Mouse (Mus musculus): ENCODE data around the gene Arl5c. TPM values are rescaled to one million over a fixed set of nuclear protein-coding genes. Genes with fewer than 3 reads are reported as not detected.
"Not testable (repeated sequence)": the region's sequence is repeated elsewhere in the genome, so short reads cannot be mapped to it uniquely, and the experiment has no call there.

Arl5c gene
- total RNA-seq, 2 experiments from 2014 or later = 1.2 TPM

DNA sequence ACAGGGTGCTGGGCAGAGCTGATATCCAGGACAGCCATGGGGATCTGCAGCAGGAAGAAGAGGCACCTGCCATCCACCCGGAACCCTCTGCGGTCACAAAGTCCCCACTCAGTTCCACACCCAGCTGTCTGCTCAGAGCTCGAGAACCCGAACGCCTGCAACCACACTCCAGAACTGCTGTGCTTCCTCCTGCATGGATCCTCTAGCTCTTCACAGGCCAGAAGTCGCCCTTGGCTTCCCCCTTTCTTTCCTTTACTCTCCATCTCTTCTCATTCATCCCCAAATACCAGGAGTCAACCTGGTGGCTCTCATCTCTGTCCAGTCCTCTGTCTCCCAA, 42.1 kb downstream of the Arl5c start:
- H3K27ac ChIP-seq = no peak overlapping the region
- intact Hi-C loops (cut with DNase I) = no loop called here
- DNase-seq (ENCODE audit: extremely low spot score in 1 of 2, low spot score in 2 of 2) = no peak
- no peak for TF ChIP-seq CTCF (IDR thresholded peaks at IDR 0.05)
- no peak overlapping the region for H3K4me3 ChIP-seq

DNA sequence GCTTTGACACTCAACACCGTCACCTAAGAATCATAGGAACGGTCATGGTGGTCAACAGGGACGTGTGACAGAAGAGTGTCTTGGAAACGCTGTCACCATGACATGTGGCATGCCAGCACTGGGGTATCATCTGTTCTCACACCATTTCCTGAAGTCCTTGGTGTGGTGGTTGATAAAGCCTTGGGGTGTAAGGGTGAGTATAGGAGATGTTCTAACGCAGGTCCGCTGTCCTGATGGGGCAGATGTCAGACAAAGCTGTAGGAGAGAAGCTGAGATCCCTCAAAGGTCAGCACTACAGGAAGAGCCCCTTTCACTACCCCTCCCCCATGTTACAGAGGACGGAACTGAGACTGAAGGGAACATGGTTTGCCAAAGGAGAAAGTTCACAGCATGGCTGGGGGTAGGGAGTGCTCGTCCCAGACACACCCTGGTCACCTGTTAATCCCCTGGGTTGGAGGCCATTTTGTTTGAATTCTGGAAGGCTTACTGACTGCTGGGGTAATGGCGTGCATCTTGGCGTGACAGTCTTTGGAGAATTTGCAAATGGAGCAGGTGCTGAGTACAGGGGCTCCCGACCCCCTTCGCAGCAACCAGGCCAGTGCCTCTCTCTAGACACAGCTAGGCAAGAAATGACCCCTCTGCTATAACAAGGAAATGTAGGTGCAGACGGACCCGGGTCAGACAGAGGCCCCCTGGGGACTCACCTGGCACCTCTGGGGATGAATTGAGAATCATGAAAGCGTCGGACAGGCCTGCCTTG, 42.6 kb downstream of the Arl5c start:
- DNase-seq (ENCODE audit: extremely low spot score in 1 of 2, low spot score in 2 of 2) = no peak
- no peak for TF ChIP-seq CTCF (IDR thresholded peaks at IDR 0.05)
- Histone ChIP-seq H3K27ac (no peak overlapping the region), H3K4me3 (no peak overlapping the region)
- intact Hi-C loops (cut with DNase I) = no loop called here

DNA sequence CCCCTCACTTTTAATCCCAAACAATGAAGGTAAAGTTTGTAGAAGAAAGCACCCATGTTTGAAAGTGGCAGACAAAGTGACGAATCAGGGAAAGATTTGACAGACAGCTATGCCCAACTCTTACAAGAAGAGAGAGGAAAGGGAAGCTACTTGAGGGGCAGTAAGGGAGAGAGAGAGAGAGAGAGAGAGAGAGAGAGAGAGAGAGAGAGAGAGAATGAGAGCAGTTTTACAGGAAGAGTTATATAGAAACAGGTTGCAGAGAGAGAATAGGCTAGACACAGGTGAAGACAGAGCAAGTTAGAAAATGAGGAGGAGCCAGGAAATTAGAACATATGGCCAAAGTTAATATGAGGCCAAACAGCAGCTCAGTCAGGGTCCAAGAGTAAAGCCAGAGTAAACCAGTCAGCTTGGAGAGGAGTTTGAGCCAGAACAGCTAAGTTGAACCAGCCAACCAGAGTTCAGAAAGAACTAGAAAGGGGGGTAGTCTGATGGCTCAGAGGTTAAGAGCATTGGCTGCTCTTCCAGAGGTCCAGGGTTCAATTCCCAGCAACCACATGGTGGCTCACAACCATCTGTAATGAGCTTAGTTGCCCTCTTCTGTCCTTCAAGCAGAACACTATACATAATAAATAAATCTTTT, 43.5 kb downstream of the Arl5c start:
- TF ChIP-seq CTCF (IDR thresholded peaks at IDR 0.05) = no peak
- no peak for DNase-seq (ENCODE audit: extremely low spot score in 1 of 2, low spot score in 2 of 2)
- intact Hi-C loops (cut with DNase I) = no loop called here
- no peak overlapping the region for H3K4me3 ChIP-seq
- no peak overlapping the region for H3K27ac ChIP-seq

DNA sequence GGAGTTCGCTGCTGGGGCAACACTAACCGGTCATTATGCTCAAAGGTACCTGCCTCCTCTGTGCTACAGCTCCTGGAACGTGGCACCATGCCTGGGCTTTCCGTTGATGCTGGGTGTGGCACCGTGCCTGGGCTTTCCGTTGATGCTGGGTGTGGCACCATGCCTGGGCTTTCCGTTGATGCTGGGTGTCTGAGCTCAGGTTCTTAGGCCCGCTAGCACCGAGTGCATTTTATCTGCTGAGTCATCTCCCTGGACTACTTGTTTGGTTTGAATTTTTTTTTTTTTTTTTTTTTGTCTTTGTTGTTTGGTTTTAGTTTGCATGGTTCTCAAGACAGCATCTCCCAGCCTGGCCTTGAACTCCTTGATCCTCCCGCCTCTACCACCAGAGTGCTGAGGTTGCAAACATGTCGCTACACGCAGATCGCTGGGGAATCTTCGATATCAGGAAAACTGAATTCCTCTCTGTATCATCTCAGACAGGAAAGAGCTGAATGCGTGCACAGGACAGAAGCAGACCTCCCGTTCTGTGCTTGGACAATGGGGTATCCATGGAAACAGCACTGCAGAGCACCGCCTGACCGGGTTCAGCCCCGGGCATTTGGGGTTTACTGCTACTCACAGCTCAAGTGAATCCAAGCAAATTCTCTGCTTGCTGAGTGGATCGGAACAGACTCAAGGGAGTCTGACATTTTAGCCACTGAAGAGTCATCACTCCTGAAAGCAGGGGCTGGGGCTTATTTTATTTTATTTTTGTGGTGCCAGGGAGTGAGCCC, 46.1 kb downstream of the Arl5c start:
- no peak for DNase-seq (ENCODE audit: extremely low spot score in 1 of 2, low spot score in 2 of 2)
- intact Hi-C loops (cut with DNase I) = no loop called here
- H3K4me3 ChIP-seq = no peak overlapping the region
- TF ChIP-seq CTCF (IDR thresholded peaks at IDR 0.05) = no peak
- no peak overlapping the region for H3K27ac ChIP-seq

DNA sequence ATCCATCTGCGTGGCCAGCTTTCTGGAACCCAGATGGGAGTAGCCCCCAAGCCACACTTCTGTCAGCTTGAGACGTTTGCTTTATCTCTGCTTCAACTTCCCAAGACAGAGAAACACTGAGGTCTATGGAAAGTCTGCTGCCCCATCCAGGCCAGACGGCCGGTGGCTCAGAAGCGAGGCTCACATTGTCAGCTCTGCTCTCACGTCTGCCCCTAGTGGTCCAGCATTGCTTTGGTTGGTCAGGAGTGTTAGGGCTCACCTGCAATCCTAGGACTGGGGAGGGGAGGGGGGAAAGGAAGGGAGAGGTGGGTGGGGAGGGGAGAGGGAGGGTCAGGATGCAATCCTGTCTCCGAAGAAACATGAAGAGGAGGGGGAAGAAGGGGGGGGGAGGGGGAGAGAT, 48.6 kb downstream of the Arl5c start:
- intact Hi-C loops (cut with DNase I) = no loop called here
- TF ChIP-seq CTCF (IDR thresholded peaks at IDR 0.05) = peak; percentile 46
- Histone ChIP-seq H3K27ac (no peak overlapping the region), H3K4me3 (no peak overlapping the region)
- peak in 1 of 2 experiments; percentile 39 for DNase-seq (ENCODE audit: extremely low spot score in 1 of 2, low spot score in 2 of 2)

DNA sequence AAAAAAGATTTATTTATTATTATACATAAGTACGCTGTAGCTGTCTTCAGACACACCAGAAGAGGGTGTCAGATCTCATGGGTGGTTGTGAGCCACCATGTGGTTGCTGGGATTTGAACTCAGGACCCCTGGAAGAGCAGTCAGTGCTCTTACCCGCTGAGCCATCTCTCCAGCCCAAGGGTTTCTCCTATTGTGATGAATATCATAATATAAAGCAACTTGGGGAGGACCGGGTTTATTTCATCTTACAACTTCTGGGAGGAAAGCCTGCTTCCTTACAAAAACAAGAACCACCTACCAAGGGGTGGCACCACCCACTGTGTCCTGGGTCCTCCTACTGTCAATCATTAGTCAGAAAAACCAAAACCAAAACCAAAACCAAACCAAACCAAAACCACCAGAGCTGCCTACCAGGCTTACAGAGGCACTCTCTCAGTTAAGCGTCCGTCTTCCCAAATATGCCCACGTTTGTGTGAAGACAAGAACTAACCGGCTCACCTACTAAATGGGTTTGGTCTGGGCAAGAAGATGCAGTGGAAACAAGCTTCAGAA, 50.2 kb downstream of the Arl5c start:
- intact Hi-C loops (cut with DNase I) = loop anchor here (2.0 kb wide), 1 partner anchor 25 kb away; no protein-coding TSS in a partner anchor
- not testable (repeated sequence) for DNase-seq (ENCODE audit: extremely low spot score in 1 of 2, low spot score in 2 of 2); H3K4me3 ChIP-seq
- peak overlapping the region; percentile 50; the same call in 1 of the 2 replicates for H3K27ac ChIP-seq

DNA sequence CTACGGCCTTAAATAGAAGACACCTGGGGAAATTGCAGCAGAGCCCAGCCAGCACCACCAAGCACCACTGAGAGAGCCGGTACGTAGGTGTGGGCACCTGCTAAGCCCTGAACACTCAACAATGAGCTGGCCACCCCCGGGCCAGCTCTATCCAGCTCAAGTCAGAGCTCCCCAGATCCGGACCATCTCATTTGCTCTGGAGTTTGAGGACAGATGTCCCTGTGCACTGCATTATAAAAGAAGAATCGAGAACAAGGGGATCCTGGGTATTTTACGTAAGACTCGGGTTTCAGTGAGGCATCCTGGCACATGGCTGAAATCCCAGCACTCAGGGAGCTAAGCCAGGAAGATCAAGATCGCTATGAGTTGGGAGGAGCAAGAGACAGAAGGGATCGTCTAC, 51.0 kb downstream of the Arl5c start:
- no peak for TF ChIP-seq CTCF (IDR thresholded peaks at IDR 0.05)
- Histone ChIP-seq H3K27ac (peak overlapping the region; percentile 61; the same call in 1 of the 2 replicates), H3K4me3 (no peak overlapping the region)
- peak in 1 of 2 experiments; percentile 42 for DNase-seq (ENCODE audit: extremely low spot score in 1 of 2, low spot score in 2 of 2)
- intact Hi-C loops (cut with DNase I) = loop anchor here (2.0 kb wide), 1 partner anchor 26 kb away; no protein-coding TSS in a partner anchor

DNA sequence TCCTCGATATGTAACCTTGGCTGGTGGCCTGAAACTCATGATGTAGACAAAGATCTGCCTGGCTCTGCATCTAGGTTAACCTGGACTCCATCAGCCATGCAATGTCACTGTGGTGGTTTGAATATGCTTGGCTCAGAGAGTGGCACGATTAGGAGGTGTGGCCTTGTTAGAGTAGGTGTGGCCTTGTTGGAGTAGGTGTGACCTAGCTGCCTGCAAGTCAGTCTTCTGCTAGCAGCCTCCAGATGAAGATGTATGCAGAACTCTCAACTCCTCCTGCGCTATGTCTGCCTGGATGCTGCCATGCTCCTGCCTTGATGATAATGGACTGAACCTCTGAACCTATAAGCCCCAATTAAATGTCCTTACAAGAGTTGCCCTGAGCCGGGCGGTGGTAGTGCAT, 52.7 kb downstream of the Arl5c start:
- Histone ChIP-seq H3K4me3 (no peak overlapping the region), H3K27ac (no peak overlapping the region)
- no peak for TF ChIP-seq CTCF (IDR thresholded peaks at IDR 0.05)
- DNase-seq (ENCODE audit: extremely low spot score in 1 of 2, low spot score in 2 of 2) = no peak
- intact Hi-C loops (cut with DNase I) = no loop called here

DNA sequence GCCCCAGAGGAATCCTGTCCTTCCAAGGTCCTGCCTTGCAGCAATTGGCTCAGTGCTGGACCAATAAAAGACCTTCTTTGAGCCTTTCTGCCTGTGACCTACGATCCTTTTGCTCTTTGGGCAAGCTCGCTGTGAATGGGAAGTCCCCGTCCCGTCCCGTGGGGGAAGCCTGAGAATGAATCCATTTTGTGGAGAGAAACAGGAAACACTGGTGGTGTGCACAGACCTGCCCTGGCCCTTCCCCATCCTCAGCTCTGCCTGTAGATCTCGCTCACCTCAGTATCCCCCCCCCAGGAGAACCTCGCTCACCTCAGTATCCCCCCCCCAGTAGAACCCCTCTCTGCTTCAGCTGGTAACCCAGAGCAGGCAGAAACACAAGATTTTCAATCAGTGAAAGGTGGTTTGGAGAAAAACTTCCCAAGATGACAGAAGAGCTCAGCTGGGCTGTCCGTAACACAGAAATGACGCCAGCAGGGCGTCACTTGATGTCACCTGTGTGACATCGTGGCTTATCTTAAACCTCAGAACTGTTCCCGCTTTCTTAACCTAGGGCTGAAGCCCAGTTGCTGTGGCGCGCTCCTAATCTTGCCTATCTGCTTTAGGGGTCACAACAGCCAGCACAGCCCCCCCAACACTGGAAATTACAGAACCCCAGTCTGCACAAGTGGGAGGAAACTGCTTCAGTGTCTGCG, 53.4 kb downstream of the Arl5c start:
- intact Hi-C loops (cut with DNase I) = no loop called here
- Histone ChIP-seq H3K4me3 (no peak overlapping the region), H3K27ac (no peak overlapping the region)
- no peak for TF ChIP-seq CTCF (IDR thresholded peaks at IDR 0.05)
- no peak for DNase-seq (ENCODE audit: extremely low spot score in 1 of 2, low spot score in 2 of 2)

Small RNA genes lying within 50 kb of the gene (microRNA-seq; reads per million reads assigned to microRNA genes)
- gene Gm22461 (0 reads per million in 2 experiments), gene Gm27597 (0 reads per million in 2 experiments)

Other genes with a start within 250 kb of the Arl5c start
- gene Cwc25, start 229.6 kb downstream of the Arl5c start, total RNA-seq (2021) = 10 to 100 TPM; 19.5 to 21.3 TPM
- gene 1700001P01Rik, start 220.3 kb downstream of the Arl5c start, total RNA-seq (2021) = 1 to 10 TPM in 1 of 2 experiments, not detected in 1; 1.0 TPM
- 100 to 1,000 TPM; 326 to 327 TPM for gene Rpl23, start 213.7 kb downstream of the Arl5c start, total RNA-seq (2021)
- gene Lasp1, start 197.2 kb downstream of the Arl5c start, total RNA-seq (2021) = 100 to 1,000 TPM; 174 to 191 TPM
- 10 to 100 TPM; 77.6 to 78.9 TPM for gene B230217C12Rik, start 155.4 kb downstream of the Arl5c start, total RNA-seq (2021)
- gene Fbxo47, start 112.0 kb downstream of the Arl5c start, total RNA-seq (2021) = 1 to 10 TPM; 2.8 to 2.9 TPM
- 10 to 100 TPM; 35.2 to 37.1 TPM for gene Plxdc1, start 9.7 kb downstream of the Arl5c start, total RNA-seq (2021)
- 100 to 1,000 TPM; 150 to 170 TPM for gene Cacnb1, start 26.9 kb upstream of the Arl5c start, total RNA-seq (2021)
- gene Rpl19, start 30.5 kb upstream of the Arl5c start, total RNA-seq (2021) = 100 to 1,000 TPM; 560 to 591 TPM
- 10 to 100 TPM; 97.3 to 99.9 TPM for gene Stac2, start 57.3 kb upstream of the Arl5c start, total RNA-seq (2021)
- 10 to 100 TPM; 33.2 to 33.6 TPM for gene Fbxl20, start 154.2 kb upstream of the Arl5c start, total RNA-seq (2021)
- 10 to 100 TPM; 54.9 to 55.1 TPM for gene Med1, start 197.1 kb upstream of the Arl5c start, total RNA-seq (2021)
- 10 to 100 TPM; 40.0 to 40.3 TPM for gene Cdk12, start 206.9 kb upstream of the Arl5c start, total RNA-seq (2021)

Measured in left cerebral cortex, adult 2 months (tissue).